Mouse (Mus musculus) ES-Bruce4 (cell line): ENCODE data around the gene Itpkc. TPM values are rescaled to one million over a fixed set of nuclear protein-coding genes. Genes with fewer than 3 reads are reported as not detected.

Source experiments
- H3K27ac ChIP-seq: 2 replicates; pipeline ENCODE4 v1.5.1; 2012; ENCODE audit warnings: low read length, inconsistent platforms; ENCODE audit not compliant: insufficient read depth
- H3K27me3 ChIP-seq: 2 replicates; pipeline ENCODE4 v1.6.1; 2012; ENCODE audit warnings: mild to moderate bottlenecking, low read length, inconsistent platforms; ENCODE audit not compliant: control insufficient read depth, poor library complexity, insufficient read depth, severe bottlenecking
- H3K36me3 ChIP-seq: 2 replicates; pipeline ENCODE4 v1.6.1; 2012; ENCODE audit warnings: inconsistent platforms, mild to moderate bottlenecking, low read length, moderate library complexity; ENCODE audit not compliant: control insufficient read depth, poor library complexity, insufficient read depth, severe bottlenecking
- H3K4me1 ChIP-seq: one replicate; pipeline ENCODE4 v1.8.1; 2011; ENCODE audit warnings: low read length; ENCODE audit not compliant: control insufficient read depth, insufficient read depth
- H3K4me3 ChIP-seq: 2 replicates; pipeline ENCODE4 v1.5.1; 2011; ENCODE audit warnings: low read depth, mild to moderate bottlenecking, low read length
- H3K9ac ChIP-seq: 2 replicates; pipeline ENCODE4 v1.6.1; 2012; ENCODE audit warnings: low read depth, mild to moderate bottlenecking, inconsistent platforms; ENCODE audit not compliant: poor library complexity, severe bottlenecking
- H3K9me3 ChIP-seq: replicated peaks from 2 replicates; pipeline ENCODE4 v1.6.1; 2012; ENCODE audit warnings: mild to moderate bottlenecking, low read length, inconsistent platforms; ENCODE audit not compliant: control insufficient read depth, poor library complexity, insufficient read depth, severe bottlenecking
- CTCF ChIP-seq: IDR thresholded peaks from one replicate; pipeline ENCODE4 v1.8.1; 2011; ENCODE audit warnings: low read depth, low read length
- EP300 ChIP-seq: IDR thresholded peaks from 2 replicates; pipeline ENCODE4 v1.6.1; 2011; ENCODE audit warnings: low read depth, low read length; ENCODE audit not compliant: insufficient read depth
- POLR2A ChIP-seq: IDR thresholded peaks from one replicate; pipeline ENCODE4 v1.8.1; 2011; ENCODE audit warnings: low read length; ENCODE audit not compliant: insufficient read depth
- polyA plus RNA-seq: library from polyadenylated mRNA; stranded (reverse); fragments of >200 nt; gene quantifications from 2 replicates; pipeline ENCODE4 v1.2.4, GENCODE M21; 2011; ENCODE audit warnings: low read depth; ENCODE audit not compliant: missing spikeins, insufficient read depth, insufficient read length

Itpkc gene
- polyA plus RNA-seq: 10.7 and 11.3 TPM in 2 replicates

DNA sequence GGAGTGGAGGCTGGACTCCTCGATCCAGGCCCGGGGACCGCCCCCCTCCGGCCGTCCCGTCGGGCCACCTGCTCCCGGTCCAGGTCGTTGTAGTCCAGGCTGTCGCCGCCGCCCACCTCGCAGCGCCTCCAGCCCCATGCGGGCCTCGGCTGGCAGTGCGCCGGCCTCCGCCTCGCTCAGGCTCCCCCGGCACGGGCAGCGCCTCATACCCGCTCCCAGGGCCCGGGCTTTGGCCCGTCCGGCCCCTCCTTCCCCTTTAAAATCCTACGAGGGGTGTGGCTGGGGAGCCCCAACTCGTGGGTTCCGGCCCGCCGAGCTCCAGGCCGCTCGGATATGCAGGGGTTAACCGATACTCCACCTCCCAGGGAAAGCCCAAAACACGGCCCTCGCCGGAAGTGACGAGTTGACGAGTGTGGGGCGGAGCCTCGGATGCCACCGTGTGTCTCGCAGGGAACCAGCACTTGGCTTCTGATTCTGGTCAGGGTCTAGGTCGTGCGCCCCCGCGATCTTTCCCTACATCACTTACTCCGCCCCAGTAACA is at the start of gene Itpkc:
TSS of gene Itpkc (minus strand) at position 381 of the 541 bp plus-strand sequence.
- Histone ChIP-seq H3K27me3 (no peaks in the 10 kb centered on the region), H3K9ac (peak within 1 kb of the TSS; percentile 77), H3K9me3 (no peaks in the 10 kb centered on the region), H3K4me1 (peaks cover 5% of the 10 kb centered on the region), H3K27ac (peak within 1 kb of the TSS; percentile 85), H3K36me3 (no peaks in the 10 kb centered on the region), H3K4me3 (peak within 1 kb of the TSS; percentile 73)
- TF ChIP-seq EP300 (0 out of 2 replicates have a peak, but pooled peaks have one; percentile 27), POLR2A (peak; percentile 94), CTCF (no peak)

DNA sequence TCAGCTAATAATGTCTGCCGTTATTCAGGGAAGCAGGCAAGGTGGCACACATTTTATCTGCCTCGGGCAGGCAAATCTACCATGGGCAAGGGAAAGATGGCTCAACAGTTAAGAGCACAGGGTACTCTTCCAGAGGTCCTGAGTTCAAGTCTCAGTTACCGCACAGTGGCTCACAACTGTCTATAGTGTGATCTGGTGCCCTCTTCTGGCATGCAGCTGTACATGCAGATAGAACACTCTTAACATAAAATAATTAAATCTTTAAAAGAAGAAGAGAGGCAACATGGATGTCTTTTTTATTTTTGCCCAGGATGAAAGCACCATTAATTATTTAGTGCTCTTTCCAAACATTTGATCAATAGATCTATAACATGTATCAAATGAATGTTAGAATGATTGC is 48.7 kb upstream of the Itpkc start:
- Histone ChIP-seq H3K9me3 (no peaks in the 10 kb centered on the region), H3K4me1 (no peaks in the 10 kb centered on the region), H3K9ac (no peak overlapping the region), H3K27me3 (no peaks in the 10 kb centered on the region), H3K27ac (no peak overlapping the region), H3K36me3 (peaks cover 23% of the 10 kb centered on the region), H3K4me3 (no peak overlapping the region)
- TF ChIP-seq CTCF (no peak), POLR2A (no peak), EP300 (no peak)

DNA sequence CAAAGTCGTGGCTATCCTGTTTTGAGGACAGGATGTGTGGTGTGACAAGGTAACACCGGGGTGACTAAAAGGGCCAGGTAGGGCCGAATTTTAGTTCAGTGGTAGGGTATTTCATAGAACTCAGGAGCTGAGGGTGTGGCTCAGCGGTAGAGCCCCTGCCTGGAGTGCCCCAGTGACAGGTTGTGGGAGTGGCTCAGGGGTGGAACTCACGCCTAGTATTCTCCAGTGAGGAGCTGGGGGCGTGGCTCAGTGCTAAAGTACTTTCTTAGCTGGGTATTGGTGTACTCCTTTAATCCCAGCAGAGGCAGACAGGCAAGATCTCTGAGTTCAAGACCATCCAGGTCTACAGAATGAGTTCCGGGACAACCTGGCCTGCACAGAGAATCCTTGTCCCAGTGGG is 47.6 kb upstream of the Itpkc start:
- TF ChIP-seq EP300: no peak
- Histone ChIP-seq H3K4me1 (no peaks in the 10 kb centered on the region), H3K36me3 (peaks cover 23% of the 10 kb centered on the region), H3K27ac (no peak overlapping the region), H3K9ac (no peak overlapping the region), H3K4me3 (no peak overlapping the region), H3K27me3 (no peaks in the 10 kb centered on the region), H3K9me3 (no peaks in the 10 kb centered on the region)

DNA sequence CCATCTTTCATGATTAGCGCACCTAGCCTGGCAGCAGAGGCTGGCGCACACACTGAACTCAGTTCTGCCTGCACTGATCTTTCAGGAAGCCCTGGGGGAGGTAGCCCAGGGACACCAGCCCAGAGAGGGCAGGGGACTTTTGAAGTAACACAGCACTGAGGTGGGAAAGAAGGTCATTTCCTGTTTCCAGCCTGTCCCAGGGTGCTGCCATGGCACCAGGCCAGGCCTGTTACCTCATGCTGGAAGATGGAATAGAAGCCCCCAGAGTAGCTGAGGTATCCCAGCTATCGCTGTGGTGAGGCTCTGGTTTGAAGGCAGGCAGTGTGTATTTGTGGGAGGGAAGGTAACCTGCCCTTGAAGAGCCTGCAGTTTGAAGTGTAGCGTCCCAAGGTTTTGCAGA is 46.5 kb upstream of the Itpkc start:
- Histone ChIP-seq H3K9ac (no peak overlapping the region), H3K27ac (no peak overlapping the region), H3K4me1 (no peaks in the 10 kb centered on the region), H3K4me3 (no peak overlapping the region), H3K27me3 (no peaks in the 10 kb centered on the region), H3K36me3 (peaks cover 23% of the 10 kb centered on the region), H3K9me3 (no peaks in the 10 kb centered on the region)
- no peak for TF ChIP-seq EP300
- no peak for TF ChIP-seq CTCF
- no peak for TF ChIP-seq POLR2A

DNA sequence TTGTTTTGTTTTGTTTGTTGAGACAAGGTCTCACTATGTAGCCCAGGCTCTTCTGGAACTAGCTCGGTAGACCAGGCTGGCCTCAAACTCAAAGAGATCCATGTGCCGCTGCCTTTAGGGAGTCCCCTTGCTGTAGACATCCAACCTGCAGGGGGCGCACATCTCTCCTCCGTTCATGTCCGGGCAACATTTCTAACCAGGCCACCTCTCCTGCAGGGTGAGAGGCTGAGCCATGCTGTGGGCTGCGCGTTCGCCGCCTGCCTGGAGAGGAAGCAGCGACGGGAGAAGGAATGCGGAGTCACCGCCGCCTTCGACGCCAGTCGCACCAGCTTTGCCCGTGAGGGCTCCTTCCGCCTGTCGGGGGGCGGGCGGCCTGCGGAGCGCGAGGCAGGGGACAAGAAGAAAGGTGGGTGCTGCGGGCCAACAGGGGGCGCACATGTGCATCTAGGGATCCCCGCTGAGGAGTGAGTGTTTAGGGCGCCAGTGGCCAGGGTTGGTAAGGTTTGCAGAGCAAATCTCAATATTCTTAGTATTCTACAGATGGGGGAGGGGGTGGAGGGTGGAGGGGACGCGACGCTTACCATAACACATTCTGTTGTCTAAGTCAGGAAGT is 45.4 kb upstream of the Itpkc start:
- H3K9ac ChIP-seq: peak overlapping the region; percentile 38
- H3K36me3 ChIP-seq: peaks cover 20% of the 10 kb centered on the region
- no peaks in the 10 kb centered on the region for H3K9me3 ChIP-seq
- no peak for TF ChIP-seq POLR2A
- peak; percentile 84 for TF ChIP-seq CTCF
- TF ChIP-seq EP300: peak; percentile 56
- H3K4me1 ChIP-seq: no peaks in the 10 kb centered on the region
- H3K27ac ChIP-seq: peak overlapping the region; percentile 30
- no peaks in the 10 kb centered on the region for H3K27me3 ChIP-seq
- peak overlapping the region; percentile 55 for H3K4me3 ChIP-seq

DNA sequence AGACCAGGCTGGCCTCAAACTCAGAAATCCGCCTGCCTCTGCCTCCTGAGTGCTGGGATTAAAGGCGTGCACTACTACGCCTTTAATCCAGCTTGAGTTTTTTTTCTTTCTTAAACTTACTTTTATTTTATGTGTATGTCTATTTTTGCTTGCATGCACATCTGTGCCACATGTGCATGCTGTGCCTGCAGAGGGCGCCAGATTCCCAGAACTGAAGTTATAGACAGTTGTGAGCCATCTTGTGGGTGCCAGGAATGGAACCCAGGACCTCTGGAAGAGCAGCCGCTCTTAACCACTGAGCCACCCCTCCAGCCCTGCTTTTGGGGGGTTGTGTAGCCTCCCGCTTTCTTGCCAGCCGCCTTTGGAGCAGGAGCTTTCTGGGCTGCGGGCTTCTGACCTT is 43.0 kb upstream of the Itpkc start:
- no peaks in the 10 kb centered on the region for H3K9me3 ChIP-seq
- no peaks in the 10 kb centered on the region for H3K4me1 ChIP-seq
- no peak overlapping the region for H3K27ac ChIP-seq
- no peaks in the 10 kb centered on the region for H3K27me3 ChIP-seq
- H3K4me3 ChIP-seq: peak overlapping the region; percentile 57
- 0 out of 2 replicates have a peak, but pooled peaks cover 2% of the 10 kb centered on the region for H3K36me3 ChIP-seq
- H3K9ac ChIP-seq: peak overlapping the region; percentile 39
- TF ChIP-seq POLR2A (no peak), CTCF (peak; percentile 86)
